Mouse (Mus musculus) testis, adult 2 months (tissue): ENCODE measurements around the gene Thra. TPM values are rescaled to one million over a fixed set of nuclear protein-coding genes. Genes with fewer than 3 reads are reported as not detected.

Experiments
- H3K27ac ChIP-seq: fragments of 200-500 bp; 2 replicates; pipeline ENCODE4 v1.5.1; 2012; ENCODE audit warnings: low read depth, low read length; ENCODE audit not compliant: control insufficient read depth, insufficient read depth
- H3K27me3 ChIP-seq: fragments of 200-500 bp; 2 replicates; pipeline ENCODE4 v1.6.1; 2012; ENCODE audit warnings: mild to moderate bottlenecking, low read length, moderate library complexity; ENCODE audit not compliant: control insufficient read depth, insufficient read depth
- H3K36me3 ChIP-seq: fragments of 200-500 bp; 2 replicates; pipeline ENCODE4 v1.6.1; 2012; ENCODE audit warnings: mild to moderate bottlenecking, low read length; ENCODE audit not compliant: control insufficient read depth, insufficient read depth
- H3K4me1 ChIP-seq: fragments of 200-500 bp; 2 replicates; pipeline ENCODE4 v1.6.1; 2012; ENCODE audit warnings: low read length; ENCODE audit not compliant: control insufficient read depth, insufficient read depth
- H3K4me3 ChIP-seq: fragments of 200-500 bp; 2 replicates; pipeline ENCODE4 v1.5.1; 2012; ENCODE audit warnings: low read depth, mild to moderate bottlenecking, low read length, moderate library complexity, mixed read lengths; ENCODE audit not compliant: control insufficient read depth
- CTCF ChIP-seq: fragments of 200-500 bp; IDR thresholded peaks from 2 replicates; pipeline ENCODE4 v1.5.1; 2012; ENCODE audit warnings: low read depth, mild to moderate bottlenecking, inconsistent platforms, low read length, moderate library complexity; ENCODE audit not compliant: control insufficient read depth, insufficient read depth, insufficient replicate concordance
- POLR2A ChIP-seq: fragments of 200-500 bp; IDR thresholded peaks from 2 replicates; pipeline ENCODE4 v1.6.1; 2012; ENCODE audit warnings: low read depth, mild to moderate bottlenecking, inconsistent platforms, low read length, moderate library complexity; ENCODE audit not compliant: control insufficient read depth
- polyA plus RNA-seq: library from polyadenylated mRNA; depleted of rRNA; stranded (reverse); fragments of >200 nt; gene quantifications from 2 replicates; pipeline ENCODE4 v1.2.3, GENCODE M21; 2012

Thra gene
- polyA plus RNA-seq, 1 experiment: 14.4 TPM

DNA sequence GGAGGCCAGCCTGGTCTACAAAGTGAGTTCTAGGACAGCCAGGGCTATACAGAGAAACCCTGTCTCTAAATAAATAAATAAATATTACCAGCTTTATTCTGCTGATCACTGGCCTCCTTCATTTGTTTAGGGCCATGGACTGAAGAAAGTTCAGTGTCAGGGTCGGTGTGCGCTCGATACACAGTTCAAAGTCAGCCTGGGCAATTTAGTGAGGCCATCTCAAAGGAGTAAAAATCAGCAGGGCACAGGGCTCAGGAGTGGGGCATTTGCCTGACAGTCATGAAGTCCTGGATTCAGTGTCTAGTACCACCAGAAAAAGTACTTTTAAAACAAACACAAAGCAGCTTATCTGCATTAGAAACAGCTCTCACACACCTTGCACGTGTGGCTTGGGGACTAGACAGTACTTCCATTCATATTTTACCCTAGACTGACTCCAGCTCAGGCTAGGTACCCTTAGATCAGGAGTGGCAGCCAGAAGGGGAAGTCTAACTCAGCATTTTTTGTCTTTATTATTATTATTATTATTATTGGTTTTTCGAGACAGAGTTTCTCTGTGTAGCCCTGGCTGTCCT is 50.3 kb downstream of the Thra start:
- Histone ChIP-seq H3K4me1 (peaks cover 10% of the 10 kb centered on the region), H3K27me3 (no peaks in the 10 kb centered on the region), H3K36me3 (no peaks in the 10 kb centered on the region), H3K4me3 (no peak overlapping the region), H3K27ac (no peak overlapping the region)
- TF ChIP-seq POLR2A: no peak
- TF ChIP-seq CTCF: no peak

GRCm38 (mm10) chr11:98791448-98791847 is 51.0 kb downstream of the Thra start:
- Histone ChIP-seq H3K4me1 (peaks cover 4% of the 10 kb centered on the region), H3K36me3 (no peaks in the 10 kb centered on the region), H3K27me3 (no peaks in the 10 kb centered on the region), H3K27ac (no peak overlapping the region), H3K4me3 (no peak overlapping the region)
- TF ChIP-seq POLR2A: no peak
- no peak for TF ChIP-seq CTCF

- Histone ChIP-seq H3K36me3 (no peaks in the 10 kb centered on the region), H3K27me3 (no peaks in the 10 kb centered on the region), H3K4me1 (peaks cover 7% of the 10 kb centered on the region), H3K4me3 (no peak overlapping the region), H3K27ac (no peak overlapping the region)
- TF ChIP-seq CTCF (no peak), POLR2A (no peak)
Measured at GRCm38 (mm10) chr11:98792081-98792480, 51.6 kb downstream of the Thra start.

GRCm38 (mm10) chr11:98794469-98795014 is 54.1 kb downstream of the Thra start:
- Histone ChIP-seq H3K4me1 (peaks cover 4% of the 10 kb centered on the region), H3K36me3 (no peaks in the 10 kb centered on the region), H3K27me3 (no peaks in the 10 kb centered on the region), H3K4me3 (peak overlapping the region; percentile 92), H3K27ac (peak overlapping the region; percentile 90)
- TF ChIP-seq POLR2A: peak; percentile 66
- TF ChIP-seq CTCF: no peak

GRCm38 (mm10) chr11:98795015-98795713 is 54.7 kb downstream of the Thra start, which contains the start of gene Msl1:
Gene Msl1 (plus strand): TSS chr11:98795516.
- Histone ChIP-seq H3K4me1 (peaks cover 4% of the 10 kb centered on the region), H3K36me3 (no peaks in the 10 kb centered on the region)
- peak; percentile 63; the same call in 1 of the 2 replicates for TF ChIP-seq POLR2A
- no peak for TF ChIP-seq CTCF

GRCm38 (mm10) chr11:98795714-98796514 is 55.5 kb downstream of the Thra start:
- peaks cover 4% of the 10 kb centered on the region for H3K4me1 ChIP-seq
- H3K36me3 ChIP-seq: no peaks in the 10 kb centered on the region
- H3K4me3 ChIP-seq: peak overlapping the region; percentile 91
- H3K27ac ChIP-seq: peak overlapping the region; percentile 91
- no peak for TF ChIP-seq CTCF
- no peak for TF ChIP-seq POLR2A
- H3K27me3 ChIP-seq: no peaks in the 10 kb centered on the region

More at GRCm38 (mm10) chr11:98795015-98795713, 54.7 kb downstream of the Thra start, which contains the start of gene Msl1:
- H3K4me3 ChIP-seq: peak within 1 kb of the TSS; percentile 92
- peak within 1 kb of the TSS; percentile 91 for H3K27ac ChIP-seq
- H3K27me3 ChIP-seq: no peaks in the 10 kb centered on the region
